Mouse (Mus musculus) hindbrain, embryonic 16.5 days (tissue): Measurements from ENCODE around the gene Gm11554. TPM values are rescaled to one million over a fixed set of nuclear protein-coding genes. Genes with fewer than 3 reads are reported as not detected.
"Not testable (repeated sequence)": the region's sequence is repeated elsewhere in the genome, so short reads cannot be mapped to it uniquely, and the experiment has no call there.

Source experiments
- ATAC-seq: fragments of 200-750 bp; cut with Nextera tagmentation; 2 replicates; pipeline ENCODE4 v1.8.0; 2017; ENCODE audit warnings: moderate TSS enrichment, moderate library complexity
- H3K27ac ChIP-seq: fragments of 300-500 bp; sonication (generic); 2 replicates; pipeline ENCODE4 v1.5.1; 2014; ENCODE audit warnings: low read depth, mild to moderate bottlenecking, control low read depth, low read length, moderate library complexity
- H3K27me3 ChIP-seq: fragments of 300-500 bp; sonication (generic); replicated peaks from 2 replicates; pipeline ENCODE4 v1.6.1; 2014; ENCODE audit warnings: low read length; ENCODE audit not compliant: control insufficient read depth, insufficient read depth
- H3K36me3 ChIP-seq: fragments of 300-500 bp; sonication (generic); 2 replicates; pipeline ENCODE4 v1.6.1; 2014; ENCODE audit warnings: mild to moderate bottlenecking, low read length, moderate library complexity, mixed read lengths; ENCODE audit not compliant: control insufficient read depth, insufficient read depth
- H3K4me1 ChIP-seq: fragments of 300-500 bp; sonication (generic); 2 replicates; pipeline ENCODE4 v1.6.1; 2014; ENCODE audit warnings: low read depth, low read length; ENCODE audit not compliant: control insufficient read depth, insufficient read depth
- H3K4me2 ChIP-seq: fragments of 300-500 bp; sonication (generic); 2 replicates; pipeline ENCODE4 v1.6.1; 2014; ENCODE audit warnings: mild to moderate bottlenecking, low read length, control low read depth, moderate library complexity
- H3K4me3 ChIP-seq: fragments of 300-500 bp; sonication (generic); 2 replicates; pipeline ENCODE4 v1.5.1; 2014; ENCODE audit warnings: mild to moderate bottlenecking, low read length, control low read depth, moderate library complexity
- H3K9ac ChIP-seq: fragments of 300-500 bp; sonication (generic); 2 replicates; pipeline ENCODE4 v1.6.1; 2014; ENCODE audit warnings: low read depth, mild to moderate bottlenecking, control low read depth, low read length, moderate library complexity
- H3K9me3 ChIP-seq: fragments of 300-500 bp; sonication (generic); 2 replicates; pipeline ENCODE4 v1.6.1; 2014; ENCODE audit warnings: mild to moderate bottlenecking, low read length, moderate library complexity; ENCODE audit not compliant: control insufficient read depth
- WGBS: fragments of 180-500 bp; shearing (Covaris S2); extraction: QIAGEN DNeasy Blood & Tissue Kit; methylation state at CpG from one replicate; pipeline ENCODE4 v1.1.7; 2014; 5-methylcytosine and 5-hydroxymethylcytosine counted together
- polyA plus RNA-seq: library from polyadenylated mRNA; unstranded; fragments of >200 nt; fragmentation: Nextera tagmentation; extraction: Ambion mirVana; gene quantifications from 2 replicates; pipeline ENCODE4 v1.2.1, GENCODE M21; 2015

Gene Gm11554
- not detected in 2 replicates for polyA plus RNA-seq

DNA sequence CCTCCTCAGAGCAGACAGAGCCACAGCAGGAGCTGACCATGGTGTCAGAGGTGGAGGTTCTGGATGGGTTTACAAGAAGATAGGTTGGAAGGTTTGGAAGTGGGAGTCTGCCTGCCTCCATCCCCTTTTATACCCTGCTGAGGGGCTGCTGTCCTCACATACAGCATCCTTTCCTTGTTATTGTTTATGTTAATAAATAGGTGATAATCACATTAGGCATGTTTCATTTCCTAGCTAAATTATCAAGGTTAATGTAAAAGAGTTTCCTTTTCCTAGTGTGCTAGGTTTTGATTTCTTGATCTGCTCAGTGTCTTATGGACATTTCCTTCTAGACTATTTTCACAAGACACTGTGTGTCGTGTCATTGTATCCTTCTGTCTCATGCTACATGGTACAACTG is at the start of gene Gm11554:
TSS of gene Gm11554 (minus strand) at position 101 of the 400 bp plus-strand sequence.
- H3K27ac ChIP-seq, H3K36me3 ChIP-seq, H3K4me2 ChIP-seq, H3K9me3 ChIP-seq, H3K4me1 ChIP-seq, ATAC-seq, H3K9ac ChIP-seq, H3K27me3 ChIP-seq, H3K4me3 ChIP-seq: not testable (repeated sequence)
- whole genome bisulfite sequencing: no CpG with 5 or more reads among the region's 1 CpGs

GRCm38 (mm10) chr11:99851508-99851907 is 47.3 kb upstream of the Gm11554 start, which contains the start of gene Krtap4-16:
TSS of gene Krtap4-16 (minus strand) at chr11:99851608.
- H3K4me1 ChIP-seq: no peaks in the 10 kb centered on the region

DNA sequence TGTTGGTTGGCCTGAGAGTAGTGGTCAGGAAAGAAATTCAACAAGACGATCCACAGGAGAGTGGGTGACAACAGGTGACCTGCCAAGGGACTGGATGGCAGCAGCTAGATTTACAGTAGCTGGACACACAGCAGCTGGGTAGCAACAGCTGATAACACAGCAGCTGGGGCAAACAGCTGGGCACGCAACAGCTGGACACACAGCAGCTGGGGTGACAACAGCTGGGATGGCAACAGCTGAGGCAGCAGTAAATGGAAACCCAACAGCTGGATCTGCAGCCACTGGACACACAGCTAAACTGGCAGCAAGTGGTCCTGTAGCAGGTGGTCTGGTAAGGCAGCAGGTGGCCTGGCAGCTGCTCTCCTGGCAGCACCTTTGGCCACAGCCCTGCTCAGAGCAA is 42.5 kb upstream of the Gm11554 start:
- H3K9me3 ChIP-seq: no peaks in the 10 kb centered on the region
- H3K4me3 ChIP-seq: no peak overlapping the region
- no peak overlapping the region for H3K27ac ChIP-seq
- H3K27me3 ChIP-seq: no peaks in the 10 kb centered on the region
- H3K4me2 ChIP-seq: no peak overlapping the region
- WGBS: 86% methylated on average over 2 of the region's 2 CpGs
- no peaks in the 10 kb centered on the region for H3K4me1 ChIP-seq
- H3K36me3 ChIP-seq: no peaks in the 10 kb centered on the region
- no peak overlapping the region for H3K9ac ChIP-seq
- no peak for ATAC-seq

More at GRCm38 (mm10) chr11:99851508-99851907, 47.3 kb upstream of the Gm11554 start, which contains the start of gene Krtap4-16:
- Histone ChIP-seq H3K4me3 (no peak within 1 kb of the TSS), H3K36me3 (no peaks in the 10 kb centered on the region), H3K27me3 (no peaks in the 10 kb centered on the region), H3K9ac (no peak within 1 kb of the TSS), H3K4me2 (no peak within 1 kb of the TSS), H3K27ac (no peak within 1 kb of the TSS), H3K9me3 (no peaks in the 10 kb centered on the region)
- ATAC-seq: no peak

DNA sequence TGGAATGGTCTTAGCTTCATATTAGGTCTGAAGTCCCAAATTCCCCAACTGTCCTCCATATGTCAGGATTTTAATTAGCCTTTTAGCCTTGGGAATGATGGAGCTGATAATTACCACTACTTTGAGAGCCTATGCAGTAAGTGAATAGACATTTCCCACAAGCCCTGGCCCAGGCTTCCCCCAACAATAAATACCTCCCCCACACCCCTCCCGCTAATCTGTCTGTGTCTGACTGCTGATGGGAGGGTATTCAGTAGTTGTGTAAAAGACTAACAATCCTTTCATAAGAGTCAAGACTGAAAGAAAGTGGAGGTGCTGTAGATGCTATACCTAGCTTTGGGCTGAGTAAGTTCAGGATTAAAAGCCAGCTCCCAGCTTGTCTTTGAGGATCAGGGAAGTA is 37.9 kb upstream of the Gm11554 start:
- Histone ChIP-seq H3K9ac (no peak overlapping the region), H3K27me3 (no peaks in the 10 kb centered on the region), H3K4me1 (no peaks in the 10 kb centered on the region), H3K9me3 (no peaks in the 10 kb centered on the region), H3K36me3 (no peaks in the 10 kb centered on the region), H3K4me3 (no peak overlapping the region), H3K4me2 (no peak overlapping the region), H3K27ac (no peak overlapping the region)
- 71% methylated on average over 1 of the region's 1 CpGs for WGBS
- no peak for ATAC-seq

- no peaks in the 10 kb centered on the region for H3K36me3 ChIP-seq
- no peak within 1 kb of the TSS for H3K4me2 ChIP-seq
- no peaks in the 10 kb centered on the region for H3K27me3 ChIP-seq
- no peak within 1 kb of the TSS for H3K9ac ChIP-seq
- H3K9me3 ChIP-seq: no peaks in the 10 kb centered on the region
- WGBS: 70% methylated on average over 1 of the region's 1 CpGs
- H3K27ac ChIP-seq: no peak within 1 kb of the TSS
- no peak within 1 kb of the TSS for H3K4me3 ChIP-seq
- no peak for ATAC-seq
- H3K4me1 ChIP-seq: no peaks in the 10 kb centered on the region
Observed at GRCm38 (mm10) chr11:99837966-99838365, 33.7 kb upstream of the Gm11554 start, which contains the start of gene 2300003K06Rik. TSS of gene 2300003K06Rik (minus strand) at chr11:99838066.

- H3K9me3 ChIP-seq, H3K4me1 ChIP-seq, H3K36me3 ChIP-seq, H3K27me3 ChIP-seq, ATAC-seq, H3K9ac ChIP-seq, H3K4me3 ChIP-seq, H3K27ac ChIP-seq, H3K4me2 ChIP-seq: not testable (repeated sequence)
- WGBS: 90% methylated on average over 2 of the region's 2 CpGs
Observed at GRCm38 (mm10) chr11:99815566-99815965, 11.3 kb upstream of the Gm11554 start, which contains the start of gene Gm11564. TSS of gene Gm11564 (minus strand) at chr11:99815666.

DNA sequence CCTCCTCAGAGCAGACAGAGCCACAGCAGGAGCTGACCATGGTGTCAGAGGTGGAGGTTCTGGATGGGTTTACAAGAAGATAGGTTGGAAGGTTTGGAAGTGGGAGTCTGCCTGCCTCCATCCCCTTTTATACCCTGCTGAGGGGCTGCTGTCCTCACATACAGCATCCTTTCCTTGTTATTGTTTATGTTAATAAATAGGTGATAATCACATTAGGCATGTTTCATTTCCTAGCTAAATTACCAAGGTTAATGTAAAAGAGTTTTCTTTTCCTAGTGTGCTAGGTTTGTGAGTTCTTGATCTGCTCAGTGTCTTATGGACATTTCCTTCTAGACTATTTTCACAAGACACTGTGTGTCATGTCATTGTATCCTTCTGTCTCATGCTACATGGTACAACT is 5.5 kb upstream of the Gm11554 start, which contains the start of gene Krtap4-13:
TSS of gene Krtap4-13 (minus strand) at position 101 of the 400 bp plus-strand sequence.
- not testable (repeated sequence) for H3K36me3 ChIP-seq, H3K9ac ChIP-seq, H3K4me3 ChIP-seq, H3K27me3 ChIP-seq, H3K27ac ChIP-seq, H3K4me2 ChIP-seq, ATAC-seq, H3K9me3 ChIP-seq, H3K4me1 ChIP-seq

DNA sequence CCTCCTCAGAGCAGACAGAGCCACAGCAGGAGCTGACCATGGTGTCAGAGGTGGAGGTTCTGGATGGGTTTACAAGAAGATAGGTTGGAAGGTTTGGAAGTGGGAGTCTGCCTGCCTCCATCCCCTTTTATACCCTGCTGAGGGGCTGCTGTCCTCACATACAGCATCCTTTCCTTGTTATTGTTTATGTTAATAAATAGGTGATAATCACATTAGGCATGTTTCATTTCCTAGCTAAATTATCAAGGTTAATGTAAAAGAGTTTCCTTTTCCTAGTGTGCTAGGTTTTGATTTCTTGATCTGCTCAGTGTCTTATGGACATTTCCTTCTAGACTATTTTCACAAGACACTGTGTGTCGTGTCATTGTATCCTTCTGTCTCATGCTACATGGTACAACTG is 5.4 kb downstream of the Gm11554 start, which contains the start of gene Gm11569:
TSS of gene Gm11569 (minus strand) at position 101 of the 400 bp plus-strand sequence.
- H3K27ac ChIP-seq, H3K4me2 ChIP-seq, H3K4me1 ChIP-seq, H3K9ac ChIP-seq, H3K4me3 ChIP-seq, H3K27me3 ChIP-seq, ATAC-seq, H3K36me3 ChIP-seq, H3K9me3 ChIP-seq: not testable (repeated sequence)
- no CpG with 5 or more reads among the region's 1 CpGs for WGBS

- no peak within 1 kb of the TSS for H3K4me2 ChIP-seq
- H3K4me1 ChIP-seq: no peaks in the 10 kb centered on the region
- no peaks in the 10 kb centered on the region for H3K36me3 ChIP-seq
- no peak within 1 kb of the TSS for H3K9ac ChIP-seq
- no peaks in the 10 kb centered on the region for H3K27me3 ChIP-seq
- ATAC-seq: no peak
- no peak within 1 kb of the TSS for H3K27ac ChIP-seq
- no peak within 1 kb of the TSS for H3K4me3 ChIP-seq
- 76% methylated on average over 2 of the region's 2 CpGs for WGBS
- no peaks in the 10 kb centered on the region for H3K9me3 ChIP-seq
Observed at GRCm38 (mm10) chr11:99793367-99793766, 10.9 kb downstream of the Gm11554 start, which contains the start of gene Gm11596. TSS of gene Gm11596 (minus strand) at chr11:99793467.

- not testable (repeated sequence) for H3K4me2 ChIP-seq, H3K4me3 ChIP-seq, H3K9ac ChIP-seq, H3K9me3 ChIP-seq, H3K27ac ChIP-seq, H3K36me3 ChIP-seq, ATAC-seq, H3K27me3 ChIP-seq, H3K4me1 ChIP-seq
Observed at GRCm38 (mm10) chr11:99784900-99785299, 19.3 kb downstream of the Gm11554 start, which contains the start of gene Krtap4-9. TSS of gene Krtap4-9 (plus strand) at chr11:99785200.
